Mouse (Mus musculus) duodenum, adult 2 months (tissue): ENCODE data around the gene Wfdc18. TPM values are rescaled to one million over a fixed set of nuclear protein-coding genes. Genes with fewer than 3 reads are reported as not detected.

Source experiments
- polyA plus RNA-seq: library from polyadenylated mRNA; depleted of rRNA; stranded (reverse); fragments of >200 nt; gene quantifications from 2 replicates; pipeline ENCODE4 v1.2.3, GENCODE M21; 2012; ENCODE audit warnings: low replicate concordance; rRNA removed

Gene Wfdc18
- polyA plus RNA-seq = 10.1 TPM in 1 of 2 replicates, not detected in the other

DNA sequence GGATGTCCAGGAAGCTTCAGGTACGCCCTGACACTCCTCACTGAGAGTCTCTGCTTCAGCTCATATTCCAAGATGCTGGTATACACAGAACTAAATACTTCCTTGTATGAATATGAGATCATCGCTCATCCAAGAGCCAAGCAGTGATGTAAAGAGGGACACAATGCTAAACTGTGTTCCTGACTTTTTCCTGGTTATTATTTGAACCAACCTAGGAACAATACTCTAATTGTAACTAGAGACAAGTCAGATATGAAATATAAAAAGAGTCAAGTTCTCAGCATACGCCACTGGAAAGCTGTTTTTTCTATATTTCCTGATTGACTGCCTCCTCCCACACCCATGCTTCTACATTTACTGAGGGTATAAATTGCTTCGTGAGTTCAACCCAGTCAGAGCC, at the start of gene Wfdc18:
Gene Wfdc18 (plus strand): TSS at position 301 of the 400 bp plus-strand sequence.

DNA sequence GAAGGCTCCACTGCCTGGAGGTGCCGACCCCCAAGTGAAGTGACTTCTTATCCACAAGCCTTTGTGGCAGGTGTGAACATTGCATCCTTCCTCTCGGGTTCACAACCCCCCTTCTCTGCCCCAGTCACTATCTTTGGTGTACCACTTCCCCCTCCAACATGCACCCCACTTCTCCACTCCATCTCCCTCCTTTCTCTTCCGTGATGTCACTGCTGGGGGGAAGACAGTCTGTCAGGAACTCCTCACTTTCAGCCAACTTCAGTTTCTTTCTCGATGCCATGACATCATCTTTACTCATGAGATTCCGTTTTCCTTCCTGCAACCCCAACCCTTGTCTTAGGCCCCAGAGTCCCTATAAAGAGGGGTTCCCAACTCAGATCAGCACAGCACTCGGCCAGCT, 46.6 kb upstream of the Wfdc18 start, which contains the start of gene Ccl4:
Gene Ccl4 (plus strand): TSS at position 381 of the 400 bp plus-strand sequence.

DNA sequence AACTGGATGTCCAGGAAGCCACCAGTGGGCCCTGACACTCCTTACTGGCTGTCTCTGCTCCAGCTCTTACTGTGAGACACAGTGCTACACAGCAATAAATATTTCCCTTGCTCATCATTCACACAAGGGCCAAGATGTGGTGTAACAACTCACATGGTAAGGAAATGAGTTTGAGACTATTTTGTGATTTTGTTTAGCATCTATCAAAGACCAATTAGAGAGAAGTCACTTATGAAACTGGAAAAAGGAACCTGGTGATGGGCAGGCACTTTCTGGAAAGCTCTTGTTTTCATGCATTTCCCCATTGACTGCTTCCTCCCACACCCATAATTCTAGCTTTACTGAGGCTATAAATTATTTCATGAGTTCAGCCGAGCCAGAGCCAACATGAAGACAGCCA, 5.1 kb upstream of the Wfdc18 start, which contains the start of gene Wfdc17:
Gene Wfdc17 (plus strand): TSS at position 287 of the 400 bp plus-strand sequence.

DNA sequence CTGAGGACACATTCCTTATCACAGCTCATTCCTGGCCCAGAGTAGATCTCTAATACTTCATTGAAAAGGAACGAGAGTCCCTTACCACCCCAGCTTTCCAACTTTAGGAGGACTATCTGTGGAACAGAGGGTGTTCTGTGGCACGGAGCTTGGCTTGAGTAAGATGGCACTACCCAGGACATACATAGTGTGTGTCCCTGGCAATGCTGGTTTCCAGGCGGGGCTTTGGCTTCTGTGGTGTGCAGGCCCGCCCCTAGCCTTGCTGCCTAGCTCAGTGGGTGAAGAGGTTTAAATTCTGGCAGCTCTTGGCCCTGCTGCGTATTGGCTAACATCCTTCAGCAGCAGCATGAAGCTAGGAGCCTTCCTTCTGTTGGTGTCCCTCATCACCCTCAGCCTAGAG, 37.9 kb downstream of the Wfdc18 start, which contains the start of gene Wfdc21:
Gene Wfdc21 (plus strand): TSS at position 260 of the 400 bp plus-strand sequence.

DNA sequence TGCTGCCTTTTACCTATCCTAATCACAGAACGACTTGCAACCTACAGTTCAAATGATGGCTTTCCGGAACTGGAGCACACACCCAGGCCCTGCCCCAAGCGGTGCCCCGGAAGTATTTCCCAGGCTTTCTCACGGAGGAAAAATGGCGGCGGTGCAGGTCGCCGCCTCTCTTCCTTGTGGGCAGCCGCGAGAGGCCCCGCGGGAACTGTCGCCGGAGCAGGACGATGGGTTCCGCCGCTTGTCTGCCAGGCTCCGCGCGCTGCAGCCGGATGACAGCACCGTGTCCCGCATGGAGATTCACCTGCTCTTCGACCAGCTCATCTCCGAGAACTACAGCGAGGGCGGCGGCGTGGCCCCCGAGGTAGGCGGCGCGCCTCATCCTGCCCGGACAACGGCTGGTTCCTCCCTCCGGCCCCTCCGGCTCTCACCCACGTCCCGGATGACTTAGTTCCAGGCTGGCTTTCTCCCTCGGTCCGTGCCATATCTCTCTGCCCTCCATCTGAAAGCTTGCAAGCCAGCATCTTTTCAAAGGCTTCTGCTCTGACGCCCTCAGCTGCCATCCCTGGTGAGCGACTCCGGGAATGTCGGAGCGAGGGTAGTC, 44.9 kb downstream of the Wfdc18 start, which contains the start of gene Heatr6:
Gene Heatr6 (plus strand): TSS at position 116 of the 601 bp plus-strand sequence.

Other genes with a start within 250 kb of the Wfdc18 start
- gene Mmp28, start 245.9 kb upstream of the Wfdc18 start, polyA plus RNA-seq = 4.0 and 24.0 TPM in 2 replicates
- 1.5 and 3.1 TPM in 2 replicates for gene Taf15, start 235.9 kb upstream of the Wfdc18 start, polyA plus RNA-seq
- gene Heatr9, start 186.8 kb upstream of the Wfdc18 start, polyA plus RNA-seq = not detected in 2 replicates
- 253 and 747 TPM in 2 replicates for gene Ccl5, start 178.5 kb upstream of the Wfdc18 start, polyA plus RNA-seq
- 0.71 and 1.2 TPM in 2 replicates for gene Ccl9, start 130.4 kb upstream of the Wfdc18 start, polyA plus RNA-seq
- 25.6 and 33.1 TPM in 2 replicates for gene Ccl6, start 115.9 kb upstream of the Wfdc18 start, polyA plus RNA-seq
- not detected in 2 replicates for gene Rpl9-ps1, start 63.4 kb upstream of the Wfdc18 start, polyA plus RNA-seq
- 1.0 and 2.2 TPM in 2 replicates for gene Ccl3, start 59.7 kb upstream of the Wfdc18 start, polyA plus RNA-seq
- 1.2 and 4.3 TPM in 2 replicates for gene Ccl4, start 46.4 kb upstream of the Wfdc18 start, polyA plus RNA-seq
- gene Wfdc17, start 5.0 kb upstream of the Wfdc18 start, polyA plus RNA-seq = 0.29 and 0.70 TPM in 2 replicates
- 2.8 TPM in 1 of 2 replicates, not detected in the other for gene Wfdc21, start 37.9 kb downstream of the Wfdc18 start, polyA plus RNA-seq
- 14.0 and 15.5 TPM in 2 replicates for gene Heatr6, start 44.7 kb downstream of the Wfdc18 start, polyA plus RNA-seq
- 16.3 and 21.8 TPM in 2 replicates for gene Hnf1b, start 141.0 kb downstream of the Wfdc18 start, polyA plus RNA-seq
- gene Ddx52, start 233.0 kb downstream of the Wfdc18 start, polyA plus RNA-seq = 0.63 and 0.82 TPM in 2 replicates